Mouse (Mus musculus): ENCODE data around the gene Tmem107. TPM values are rescaled to one million over a fixed set of nuclear protein-coding genes. Genes with fewer than 3 reads are reported as not detected.

Gene Tmem107
- polyA plus RNA-seq, 1 experiment: 41.7 TPM

DNA sequence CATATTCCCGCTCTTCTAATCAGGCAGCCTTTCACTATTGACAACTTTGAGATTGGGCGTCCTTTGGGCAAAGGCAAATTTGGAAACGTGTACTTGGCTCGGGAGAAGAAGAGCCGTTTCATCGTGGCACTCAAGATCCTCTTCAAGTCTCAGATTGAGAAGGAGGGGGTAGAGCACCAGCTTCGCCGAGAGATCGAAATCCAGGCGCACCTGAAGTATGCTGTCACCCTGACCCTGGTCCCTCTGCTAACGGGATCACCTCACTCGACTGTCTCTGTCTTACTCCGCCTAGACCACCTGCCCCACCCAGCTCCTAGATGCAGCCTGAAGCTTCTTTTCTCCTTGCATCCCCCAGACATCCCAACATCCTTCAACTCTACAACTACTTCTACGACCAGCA, 22.5 kb upstream of the Tmem107 start:
- Histone ChIP-seq H3K27ac (ENCODE audit: insufficient read depth, low read depth, low read length) (no peak overlapping the region), H3K4me1 (ENCODE audit: control insufficient read depth, insufficient read depth, low read length) (no peaks in the 10 kb centered on the region; the same call in 1 of the 2 replicates), H3K4me3 (ENCODE audit: insufficient read depth, low read depth, low read length) (no peak overlapping the region), H3K36me3 (ENCODE audit: control insufficient read depth, insufficient read depth, low read length) (no peaks in the 10 kb centered on the region), H3K27me3 (replicated peaks; ENCODE audit: control insufficient read depth, insufficient read depth, low read length) (no peaks in the 10 kb centered on the region)
- 92% methylated on average over 14 of the region's 14 CpGs for WGBS
- no peak for DNase-seq
- TF ChIP-seq POLR2A (IDR thresholded peaks at IDR 0.05; ENCODE audit: low read depth, low read length): no peak
- no peak for TF ChIP-seq CTCF (conservative IDR thresholded peaks at IDR 0.05; ENCODE audit: insufficient read depth, insufficient read length, low read depth, low read length)

- H3K36me3 ChIP-seq (ENCODE audit: control insufficient read depth, insufficient read depth, low read length): no peaks in the 10 kb centered on the region
- WGBS: 90% methylated on average over 8 of the region's 8 CpGs
- DNase-seq: no peak
- no peak overlapping the region for H3K4me3 ChIP-seq (ENCODE audit: insufficient read depth, low read depth, low read length)
- H3K27ac ChIP-seq (ENCODE audit: insufficient read depth, low read depth, low read length): no peak overlapping the region
- H3K4me1 ChIP-seq (ENCODE audit: control insufficient read depth, insufficient read depth, low read length): no peaks in the 10 kb centered on the region; the same call in 1 of the 2 replicates
- no peaks in the 10 kb centered on the region for H3K27me3 ChIP-seq (replicated peaks; ENCODE audit: control insufficient read depth, insufficient read depth, low read length)
- TF ChIP-seq CTCF (conservative IDR thresholded peaks at IDR 0.05; ENCODE audit: insufficient read depth, insufficient read length, low read depth, low read length) (no peak), POLR2A (IDR thresholded peaks at IDR 0.05; ENCODE audit: low read depth, low read length) (no peak)
Measured at GRCm38 (mm10) chr11:69050748-69051147, 19.9 kb upstream of the Tmem107 start.

- WGBS: 89% methylated on average over 4 of the region's 4 CpGs
- DNase-seq: no peak
- no peaks in the 10 kb centered on the region for H3K4me1 ChIP-seq (ENCODE audit: control insufficient read depth, insufficient read depth, low read length)
- no peak overlapping the region for H3K4me3 ChIP-seq (ENCODE audit: insufficient read depth, low read depth, low read length)
- H3K36me3 ChIP-seq (ENCODE audit: control insufficient read depth, insufficient read depth, low read length): no peaks in the 10 kb centered on the region
- H3K27me3 ChIP-seq (replicated peaks; ENCODE audit: control insufficient read depth, insufficient read depth, low read length): no peaks in the 10 kb centered on the region
- H3K27ac ChIP-seq (ENCODE audit: insufficient read depth, low read depth, low read length): no peak overlapping the region
- TF ChIP-seq POLR2A (IDR thresholded peaks at IDR 0.05; ENCODE audit: low read depth, low read length) (no peak), CTCF (conservative IDR thresholded peaks at IDR 0.05; ENCODE audit: insufficient read depth, insufficient read length, low read depth, low read length) (no peak)
Measured at GRCm38 (mm10) chr11:69051771-69052170, 18.8 kb upstream of the Tmem107 start.

GRCm38 (mm10) chr11:69052824-69053421, 17.7 kb upstream of the Tmem107 start:
- no peak for DNase-seq
- 75% methylated on average over 2 of the region's 2 CpGs for WGBS
- TF ChIP-seq POLR2A (IDR thresholded peaks at IDR 0.05; ENCODE audit: low read depth, low read length): no peak
- no peak for TF ChIP-seq CTCF (conservative IDR thresholded peaks at IDR 0.05; ENCODE audit: insufficient read depth, insufficient read length, low read depth, low read length)
- no peak overlapping the region for H3K4me3 ChIP-seq (ENCODE audit: insufficient read depth, low read depth, low read length)
- H3K27ac ChIP-seq (ENCODE audit: insufficient read depth, low read depth, low read length): no peak overlapping the region
- H3K36me3 ChIP-seq (ENCODE audit: control insufficient read depth, insufficient read depth, low read length): no peaks in the 10 kb centered on the region
- H3K27me3 ChIP-seq (replicated peaks; ENCODE audit: control insufficient read depth, insufficient read depth, low read length): no peaks in the 10 kb centered on the region
- H3K4me1 ChIP-seq (ENCODE audit: control insufficient read depth, insufficient read depth, low read length): no peaks in the 10 kb centered on the region

DNA sequence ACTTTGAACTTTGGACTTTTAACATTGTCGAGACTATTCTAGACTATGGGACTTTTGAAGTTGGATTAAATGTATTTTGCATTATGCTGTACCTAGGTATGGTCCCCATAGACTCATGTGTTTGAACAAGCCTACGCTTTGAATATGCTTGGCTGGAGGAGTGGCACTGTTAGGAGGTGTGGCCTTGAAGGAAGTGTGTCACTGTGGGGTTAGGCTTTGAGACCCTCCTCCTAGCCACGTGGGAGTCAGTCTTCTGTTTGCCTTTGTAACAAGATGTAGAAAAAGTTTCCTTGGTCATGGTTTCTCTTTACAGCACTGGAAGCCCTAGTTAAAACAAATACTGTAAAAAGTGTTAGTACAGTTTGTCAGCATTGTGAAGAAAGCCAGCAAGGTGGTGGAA, 16.8 kb upstream of the Tmem107 start:
- DNase-seq: no peak
- TF ChIP-seq POLR2A (IDR thresholded peaks at IDR 0.05; ENCODE audit: low read depth, low read length) (no peak), CTCF (conservative IDR thresholded peaks at IDR 0.05; ENCODE audit: insufficient read depth, insufficient read length, low read depth, low read length) (no peak)
- no peaks in the 10 kb centered on the region for H3K4me1 ChIP-seq (ENCODE audit: control insufficient read depth, insufficient read depth, low read length)
- no peaks in the 10 kb centered on the region for H3K27me3 ChIP-seq (replicated peaks; ENCODE audit: control insufficient read depth, insufficient read depth, low read length)
- no peak overlapping the region for H3K4me3 ChIP-seq (ENCODE audit: insufficient read depth, low read depth, low read length)
- no peaks in the 10 kb centered on the region for H3K36me3 ChIP-seq (ENCODE audit: control insufficient read depth, insufficient read depth, low read length)
- 57% methylated on average over 3 of the region's 3 CpGs for WGBS
- H3K27ac ChIP-seq (ENCODE audit: insufficient read depth, low read depth, low read length): no peak overlapping the region

- Histone ChIP-seq H3K4me1 (ENCODE audit: control insufficient read depth, insufficient read depth, low read length) (peaks cover 4% of the 10 kb centered on the region), H3K4me3 (ENCODE audit: insufficient read depth, low read depth, low read length) (peak overlapping the region; percentile 79; the same call in 1 of the 2 replicates), H3K27ac (ENCODE audit: insufficient read depth, low read depth, low read length) (no peak overlapping the region; the same call in 1 of the 2 replicates), H3K36me3 (ENCODE audit: control insufficient read depth, insufficient read depth, low read length) (no peaks in the 10 kb centered on the region), H3K27me3 (replicated peaks; ENCODE audit: control insufficient read depth, insufficient read depth, low read length) (no peaks in the 10 kb centered on the region)
- DNase-seq: no peak
- 58% methylated on average over 2 of the region's 2 CpGs for WGBS
- TF ChIP-seq POLR2A (IDR thresholded peaks at IDR 0.05; ENCODE audit: low read depth, low read length) (no peak), CTCF (conservative IDR thresholded peaks at IDR 0.05; ENCODE audit: insufficient read depth, insufficient read length, low read depth, low read length) (no peak)
Measured at GRCm38 (mm10) chr11:69058265-69058664, 12.3 kb upstream of the Tmem107 start.

GRCm38 (mm10) chr11:69058729-69059356, 11.8 kb upstream of the Tmem107 start:
- Histone ChIP-seq H3K27ac (ENCODE audit: insufficient read depth, low read depth, low read length) (peak overlapping the region; percentile 85), H3K4me1 (ENCODE audit: control insufficient read depth, insufficient read depth, low read length) (peaks cover 4% of the 10 kb centered on the region), H3K36me3 (ENCODE audit: control insufficient read depth, insufficient read depth, low read length) (no peaks in the 10 kb centered on the region), H3K27me3 (replicated peaks; ENCODE audit: control insufficient read depth, insufficient read depth, low read length) (no peaks in the 10 kb centered on the region), H3K4me3 (ENCODE audit: insufficient read depth, low read depth, low read length) (peak overlapping the region; percentile 79)
- TF ChIP-seq CTCF (conservative IDR thresholded peaks at IDR 0.05; ENCODE audit: insufficient read depth, insufficient read length, low read depth, low read length) (no peak), POLR2A (IDR thresholded peaks at IDR 0.05; ENCODE audit: low read depth, low read length) (no peak)
- peak; percentile 22 for DNase-seq
- WGBS: under 1% methylated on average over 19 of the region's 19 CpGs
